Mouse (Mus musculus) MEL (cell line): ENCODE results near the gene Gpr75.

Experiments used
- CTCF ChIP-seq, 3 experiments: IDR thresholded peaks in 2 of 3; conservative IDR thresholded peaks in 1 of 3; 2 replicates each; pipeline ENCODE4 v1.5.1; 2011 to 2012; ENCODE audit warnings: low read length in 3 of 3, low read depth in 2 of 3, mild to moderate bottlenecking in 2 of 3, improper control_type of control experiment in 1 of 3, inconsistent platforms in 1 of 3, mixed read lengths in 1 of 3, moderate library complexity in 1 of 3; ENCODE audit not compliant: control insufficient read depth in 1 of 3, insufficient read depth in 1 of 3, poor library complexity in 1 of 3, severe bottlenecking in 1 of 3
- EP300 ChIP-seq, 2 experiments: IDR thresholded peaks; 2 replicates each; pipeline ENCODE4 v1.6.1; 2011; ENCODE audit warnings: improper control_type of control experiment in 2 of 2, low read length in 2 of 2, low read depth in 1 of 2, mild to moderate bottlenecking in 1 of 2
- MAFK ChIP-seq: IDR thresholded peaks from 2 replicates; pipeline ENCODE4 v1.6.1; 2011; ENCODE audit warnings: low read depth, mild to moderate bottlenecking, low read length, improper control_type of control experiment, borderline replicate concordance
- MAX ChIP-seq: IDR thresholded peaks from 2 replicates; pipeline ENCODE4 v1.6.1; 2011; ENCODE audit warnings: low read length, improper control_type of control experiment
- POLR2A ChIP-seq, 2 experiments: IDR thresholded peaks; 2 replicates each; pipeline ENCODE4 v1.6.1; 2011 to 2012; ENCODE audit warnings: low read length in 2 of 2, mild to moderate bottlenecking in 2 of 2, control low read depth in 1 of 2, improper control_type of control experiment in 1 of 2, low read depth in 1 of 2, moderate library complexity in 1 of 2; ENCODE audit not compliant: control insufficient read depth in 1 of 2, insufficient read depth in 1 of 2, poor library complexity in 1 of 2
- POLR2AphosphoS5 ChIP-seq: IDR thresholded peaks from 2 replicates; pipeline ENCODE4 v1.6.1; 2012; ENCODE audit warnings: low read depth, borderline replicate concordance, mild to moderate bottlenecking, inconsistent platforms, low read length, moderate library complexity, mixed read lengths
- RAD21 ChIP-seq: IDR thresholded peaks from 2 replicates; pipeline ENCODE4 v1.6.1; 2011; ENCODE audit warnings: mild to moderate bottlenecking, low read depth, low read length, improper control_type of control experiment
- TBP ChIP-seq: IDR thresholded peaks from 2 replicates; pipeline ENCODE4 v1.8.0; 2011; ENCODE audit warnings: low read depth, low read length, improper control_type of control experiment
- ZNF384 ChIP-seq: IDR thresholded peaks from 2 replicates; pipeline ENCODE4 v1.6.1; 2012; ENCODE audit warnings: low read depth, mild to moderate bottlenecking, inconsistent platforms, low read length, improper control_type of control experiment

- TF ChIP-seq POLR2A (IDR thresholded peaks at IDR 0.05; ENCODE audit: control insufficient read depth in 1 of 2, insufficient read depth in 1 of 2, low read depth in 1 of 2, low read length in 2 of 2, poor library complexity in 1 of 2) (no peak), ZNF384 (no peak), RAD21 (no peak), CTCF (IDR thresholded peaks at IDR 0.05 in 2 of 3, conservative IDR thresholded peaks at IDR 0.05 in 1 of 3; ENCODE audit: control insufficient read depth in 1 of 3, insufficient read depth in 1 of 3, low read depth in 2 of 3, low read length in 3 of 3, poor library complexity in 1 of 3, severe bottlenecking in 1 of 3) (no peak), MAFK (no peak), EP300 (IDR thresholded peaks at IDR 0.05; ENCODE audit: low read depth in 1 of 2, low read length in 2 of 2) (no peak), MAX (no peak), POLR2AphosphoS5 (no peak), TBP (no peak)
Observed at GRCm38 (mm10) chr11:30872425-30872824, 12.7 kb upstream of the Gpr75 start.
